9 mouse cellular contexts compared by ENCODE assay signal in the genomic region with DNA sequence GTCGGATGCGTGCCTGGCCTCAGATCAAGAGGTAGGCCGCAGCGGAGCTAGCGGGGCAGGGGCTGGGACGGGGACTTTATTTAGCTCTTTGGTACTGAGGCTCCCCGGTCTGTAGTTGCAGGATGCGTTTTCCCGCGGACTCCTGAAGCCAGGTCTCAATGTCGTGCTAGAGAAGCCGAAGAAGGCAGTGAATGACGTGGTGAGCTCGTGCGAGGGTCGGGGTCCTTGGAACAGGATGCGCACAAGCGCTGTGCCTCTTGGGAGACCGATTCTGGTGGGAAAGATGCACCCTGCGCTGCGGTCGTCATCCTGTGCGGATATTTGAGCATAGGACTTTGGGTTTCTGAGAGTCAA. TPM values are rescaled to one million over a fixed set of nuclear protein-coding genes. Genes with fewer than 3 reads are reported as not detected.
DNase-seq lines count a peak whose midpoint lies in the region; ATAC-seq lines count a peak whose summit lies in the region.
"Had no signal": no experiment of that assay in that cellular context is flagged by ENCODE, and none has a peak within 500 bp of the region (broad histone marks: within the 10 kb centered on the region; RNA-seq: fewer than 3 reads in every experiment).

No protein-coding gene starts in this region.

- peak overlapping the region; percentile 82 for H3K4me2 ChIP-seq in hindbrain, embryonic 16.5 days (ENCODE audit: low read length)
- H3K4me2 ChIP-seq in midbrain, embryonic 15.5 days, result peak overlapping the region; percentile 94

- under 1% methylated on average over 23 of the region's 23 CpGs for WGBS in hindbrain, embryonic 16.5 days
- WGBS in midbrain, embryonic 15.5 days, result under 1% methylated on average over 23 of the region's 23 CpGs

- peak; percentile 48 for DNase-seq in kidney, postnatal 10 days
- DNase-seq in kidney, postnatal 4 days, result no peak
- DNase-seq in layer of hippocampus, postnatal 10 days (ENCODE audit: low spot score in 2 of 2), result no peak
- DNase-seq in natural killer cell, adult 2 months (ENCODE audit: low spot score in 2 of 2), result no peak
- DNase-seq in retina, embryonic 14.5 days (ENCODE audit: low spot score), result no peak

- H3K27me3 ChIP-seq in hindbrain, embryonic 16.5 days (replicated peaks; ENCODE audit: control insufficient read depth, insufficient read depth, low read length), result no peaks in the 10 kb centered on the region
- no peaks in the 10 kb centered on the region for H3K27me3 ChIP-seq in midbrain, embryonic 15.5 days (replicated peaks)

- no peaks in the 10 kb centered on the region for H3K9me3 ChIP-seq in hindbrain, embryonic 16.5 days (ENCODE audit: control insufficient read depth, low read length)
- H3K9me3 ChIP-seq in midbrain, embryonic 15.5 days, result no peaks in the 10 kb centered on the region

- peak overlapping the region; percentile 76 for H3K9ac ChIP-seq in hindbrain, embryonic 16.5 days (ENCODE audit: low read depth, low read length)
- H3K9ac ChIP-seq in midbrain, embryonic 15.5 days, result peak overlapping the region; percentile 64

- H3K4me3 ChIP-seq in hindbrain, embryonic 16.5 days (ENCODE audit: low read length), result peak overlapping the region; percentile 73
- peak overlapping the region; percentile 62 for H3K4me3 ChIP-seq in midbrain, embryonic 15.5 days

- H3K4me1 ChIP-seq in hindbrain, embryonic 16.5 days (ENCODE audit: control insufficient read depth, insufficient read depth, low read depth, low read length), result peaks cover 9% of the 10 kb centered on the region
- H3K4me1 ChIP-seq in midbrain, embryonic 15.5 days, result peaks cover 12% of the 10 kb centered on the region

- H3K27ac ChIP-seq in hindbrain, embryonic 16.5 days (ENCODE audit: low read depth, low read length), result peak overlapping the region; percentile 81; the same call in 1 of the 2 replicates
- no peak overlapping the region for H3K27ac ChIP-seq in midbrain, embryonic 15.5 days

- H3K36me3 ChIP-seq in hindbrain, embryonic 16.5 days (ENCODE audit: control insufficient read depth, insufficient read depth, low read length), result peaks cover 27% of the 10 kb centered on the region
- peaks cover 22% of the 10 kb centered on the region for H3K36me3 ChIP-seq in midbrain, embryonic 15.5 days (replicated peaks)

- ATAC-seq in common myeloid progenitor, adult 5-6 weeks (replicated peaks; ENCODE audit: low read depth, poor library complexity, severe bottlenecking), result peak; percentile 19; the same call in 1 of the 2 replicates
- ATAC-seq in hindbrain, embryonic 16.5 days, result peak; percentile 74; the same call in 1 of the 2 replicates
- no peak; the same call in 1 of the 2 replicates for ATAC-seq in midbrain, embryonic 15.5 days (replicated peaks)

RNA-seq across cellular contexts. Expression of a gene that starts 0.3 kb away (rescaled TPM):
- total RNA-seq in common myeloid progenitor, adult 5-6 weeks (2017), result 98.3 and 123 TPM in 2 replicates
- polyA plus RNA-seq in hindbrain, embryonic 16.5 days (2015; fragmentation: Nextera tagmentation; extraction: Ambion mirVana), result 83.0 and 91.8 TPM in 2 replicates
- polyA plus RNA-seq in midbrain, embryonic 15.5 days (2015; fragmentation: Nextera tagmentation; extraction: Ambion mirVana), result 88.3 and 91.6 TPM in 2 replicates
- total RNA-seq in layer of hippocampus, postnatal 10 days (2021), result 10 to 100 TPM; 61.3 to 62.9 TPM

RNA-seq across cellular contexts. Expression of a gene that starts 0.4 kb away (rescaled TPM):
- total RNA-seq in common myeloid progenitor, adult 5-6 weeks (2017), result 0.46 TPM in 1 of 2 replicates, not detected in the other
- 2.1 and 2.5 TPM in 2 replicates for polyA plus RNA-seq in hindbrain, embryonic 16.5 days (2015; fragmentation: Nextera tagmentation; extraction: Ambion mirVana)
- 2.1 and 2.3 TPM in 2 replicates for polyA plus RNA-seq in midbrain, embryonic 15.5 days (2015; fragmentation: Nextera tagmentation; extraction: Ambion mirVana)
- 1 to 10 TPM in 1 of 2 experiments, under 1 TPM in 1; 0.80 to 1.0 TPM for total RNA-seq in layer of hippocampus, postnatal 10 days (2021)

RNA-seq across cellular contexts. Expression of a gene that starts 37.8 kb away (rescaled TPM):
- total RNA-seq in common myeloid progenitor, adult 5-6 weeks (2017), result not detected in 2 replicates
- polyA plus RNA-seq in hindbrain, embryonic 16.5 days (2015; fragmentation: Nextera tagmentation; extraction: Ambion mirVana), result not detected in 2 replicates
- not detected in 2 replicates for polyA plus RNA-seq in midbrain, embryonic 15.5 days (2015; fragmentation: Nextera tagmentation; extraction: Ambion mirVana)
- not detected for total RNA-seq in layer of hippocampus, postnatal 10 days (2021)
- total RNA-seq: adrenal gland, adult 8-10 months had no signal
